Mouse (Mus musculus) stomach, embryonic 14.5 days (tissue): ENCODE data around the gene Mical3. TPM values are rescaled to one million over a fixed set of nuclear protein-coding genes. Genes with fewer than 3 reads are reported as not detected.

Experiments used
- ATAC-seq: fragments of 200-750 bp; cut with Nextera tagmentation; 2 replicates; pipeline ENCODE4 v1.8.0; 2017; ENCODE audit warnings: low read depth, moderate TSS enrichment; ENCODE audit not compliant: insufficient number of reproducible peaks, insufficient read depth, low FRiP score
- H3K27ac ChIP-seq: fragments of 300-500 bp; sonication (generic); 2 replicates; pipeline ENCODE4 v1.5.1; 2014; ENCODE audit warnings: mild to moderate bottlenecking, low read length, moderate library complexity, mixed read lengths
- H3K27me3 ChIP-seq: fragments of 300-500 bp; sonication (generic); 2 replicates; pipeline ENCODE4 v1.6.1; 2014; ENCODE audit warnings: low read length, control low read depth, mixed read lengths; ENCODE audit not compliant: control insufficient read depth, insufficient read depth
- H3K36me3 ChIP-seq: fragments of 300-500 bp; sonication (generic); 2 replicates; pipeline ENCODE4 v1.6.1; 2014; ENCODE audit warnings: mild to moderate bottlenecking, control low read depth, low read length, moderate library complexity, mixed read lengths; ENCODE audit not compliant: control insufficient read depth, insufficient read depth
- H3K4me1 ChIP-seq: fragments of 300-500 bp; sonication (generic); 2 replicates; pipeline ENCODE4 v1.6.1; 2014; ENCODE audit warnings: low read length, control low read depth, mixed read lengths; ENCODE audit not compliant: control insufficient read depth, insufficient read depth
- H3K4me2 ChIP-seq: fragments of 300-500 bp; sonication (generic); replicated peaks from 2 replicates; pipeline ENCODE4 v1.6.1; 2014; ENCODE audit warnings: low read depth, low read length, control low read depth
- H3K4me3 ChIP-seq: fragments of 300-500 bp; sonication (generic); 2 replicates; pipeline ENCODE4 v1.5.1; 2014; ENCODE audit warnings: low read depth, low read length, control low read depth
- H3K9ac ChIP-seq: fragments of 300-500 bp; sonication (generic); replicated peaks from 2 replicates; pipeline ENCODE4 v1.6.1; 2014; ENCODE audit warnings: low read depth, mild to moderate bottlenecking, control low read depth, low read length, moderate library complexity, mixed read lengths
- H3K9me3 ChIP-seq: fragments of 300-500 bp; sonication (generic); 2 replicates; pipeline ENCODE4 v1.6.1; 2016; ENCODE audit warnings: low read depth, low read length, control low read depth; ENCODE audit not compliant: control insufficient read depth
- WGBS: fragments of 180-500 bp; shearing (Covaris S2); extraction: QIAGEN DNeasy Blood & Tissue Kit; methylation state at CpG from one replicate; pipeline ENCODE4 v1.1.7; 2014; 5-methylcytosine and 5-hydroxymethylcytosine counted together
- polyA plus RNA-seq: library from polyadenylated mRNA; unstranded; fragments of >200 nt; fragmentation: Nextera tagmentation; extraction: Ambion mirVana; gene quantifications from 2 replicates; pipeline ENCODE4 v1.2.1, GENCODE M21; 2014

Mical3 gene
- polyA plus RNA-seq, 1 experiment from 2014 or later, result 24.8 TPM

GRCm38 (mm10) chr6:121069156-121069555, 61.6 kb downstream of the Mical3 start:
- Histone ChIP-seq H3K4me2 (no peak overlapping the region), H3K27ac (no peak overlapping the region), H3K27me3 (no peaks in the 10 kb centered on the region), H3K9me3 (no peaks in the 10 kb centered on the region), H3K4me3 (no peak overlapping the region), H3K4me1 (peaks cover 17% of the 10 kb centered on the region; the same call in 1 of the 2 replicates), H3K9ac (no peak overlapping the region), H3K36me3 (no peaks in the 10 kb centered on the region)
- no peak for ATAC-seq
- WGBS, result 75% methylated on average over 8 of the region's 8 CpGs

- Histone ChIP-seq H3K4me2 (no peak overlapping the region), H3K4me1 (peaks cover 17% of the 10 kb centered on the region; the same call in 1 of the 2 replicates), H3K9me3 (no peaks in the 10 kb centered on the region), H3K36me3 (no peaks in the 10 kb centered on the region), H3K27me3 (no peaks in the 10 kb centered on the region), H3K27ac (no peak overlapping the region), H3K4me3 (no peak overlapping the region), H3K9ac (no peak overlapping the region)
- WGBS, result 68% methylated on average over 7 of the region's 7 CpGs
- ATAC-seq, result no peak
Measured at GRCm38 (mm10) chr6:121068087-121068464, 62.7 kb downstream of the Mical3 start.

- no peak for ATAC-seq
- 54% methylated on average over 11 of the region's 11 CpGs for WGBS
- no peak overlapping the region for H3K4me2 ChIP-seq
- H3K9me3 ChIP-seq, result no peaks in the 10 kb centered on the region
- H3K4me3 ChIP-seq, result no peak overlapping the region
- peaks cover 17% of the 10 kb centered on the region; the same call in 1 of the 2 replicates for H3K4me1 ChIP-seq
- no peak overlapping the region for H3K27ac ChIP-seq
- no peaks in the 10 kb centered on the region for H3K27me3 ChIP-seq
- H3K36me3 ChIP-seq, result no peaks in the 10 kb centered on the region
- no peak overlapping the region for H3K9ac ChIP-seq
Measured at GRCm38 (mm10) chr6:121067426-121068086, 63.2 kb downstream of the Mical3 start.

- no peaks in the 10 kb centered on the region for H3K9me3 ChIP-seq
- H3K4me3 ChIP-seq, result no peak overlapping the region
- H3K4me2 ChIP-seq, result no peak overlapping the region
- no peak overlapping the region for H3K27ac ChIP-seq
- peaks cover 17% of the 10 kb centered on the region; the same call in 1 of the 2 replicates for H3K4me1 ChIP-seq
- WGBS, result 52% methylated on average over 6 of the region's 6 CpGs
- no peaks in the 10 kb centered on the region for H3K36me3 ChIP-seq
- ATAC-seq, result no peak
- no peaks in the 10 kb centered on the region for H3K27me3 ChIP-seq
- no peak overlapping the region; the same call in 1 of the 2 replicates for H3K9ac ChIP-seq
Measured at GRCm38 (mm10) chr6:121066761-121067160, 64.0 kb downstream of the Mical3 start.

GRCm38 (mm10) chr6:121064356-121065015, 66.3 kb downstream of the Mical3 start:
- no peaks in the 10 kb centered on the region for H3K27me3 ChIP-seq
- H3K4me1 ChIP-seq, result peaks cover 17% of the 10 kb centered on the region; the same call in 1 of the 2 replicates
- 28% methylated on average over 17 of the region's 17 CpGs for WGBS

GRCm38 (mm10) chr6:121063771-121064170, 67.0 kb downstream of the Mical3 start:
- Histone ChIP-seq H3K36me3 (no peaks in the 10 kb centered on the region), H3K4me3 (no peak overlapping the region), H3K4me2 (no peak overlapping the region; the same call in 1 of the 2 replicates), H3K27me3 (no peaks in the 10 kb centered on the region), H3K9me3 (no peaks in the 10 kb centered on the region), H3K27ac (peak overlapping the region; percentile 88; the same call in 1 of the 2 replicates), H3K9ac (no peak overlapping the region), H3K4me1 (peaks cover 17% of the 10 kb centered on the region; the same call in 1 of the 2 replicates)
- whole genome bisulfite sequencing, result 75% methylated on average over 8 of the region's 8 CpGs
- ATAC-seq, result no peak

More at GRCm38 (mm10) chr6:121064356-121065015, 66.3 kb downstream of the Mical3 start:
- peak overlapping the region; percentile 22 for H3K4me3 ChIP-seq
- H3K9ac ChIP-seq, result peak overlapping the region; percentile 21; the same call in 1 of the 2 replicates
- ATAC-seq, result peak; percentile 85
- no peaks in the 10 kb centered on the region for H3K36me3 ChIP-seq
- peak overlapping the region; percentile 38 for H3K4me2 ChIP-seq
- peak overlapping the region; percentile 88 for H3K27ac ChIP-seq
- H3K9me3 ChIP-seq, result no peaks in the 10 kb centered on the region

GRCm38 (mm10) chr6:121062891-121063408, 67.8 kb downstream of the Mical3 start:
- no peaks in the 10 kb centered on the region for H3K36me3 ChIP-seq
- no peak for ATAC-seq
- H3K27me3 ChIP-seq, result no peaks in the 10 kb centered on the region
- H3K9ac ChIP-seq, result no peak overlapping the region
- no peaks in the 10 kb centered on the region for H3K9me3 ChIP-seq
- 89% methylated on average over 17 of the region's 17 CpGs for WGBS
- H3K4me3 ChIP-seq, result no peak overlapping the region
- no peak overlapping the region for H3K27ac ChIP-seq
- peaks cover 15% of the 10 kb centered on the region; the same call in 1 of the 2 replicates for H3K4me1 ChIP-seq
- H3K4me2 ChIP-seq, result no peak overlapping the region

GRCm38 (mm10) chr6:121058039-121058438, 72.8 kb downstream of the Mical3 start:
- Histone ChIP-seq H3K4me3 (no peak overlapping the region), H3K27me3 (no peaks in the 10 kb centered on the region), H3K9me3 (no peaks in the 10 kb centered on the region), H3K9ac (no peak overlapping the region), H3K4me2 (no peak overlapping the region), H3K27ac (no peak overlapping the region), H3K36me3 (no peaks in the 10 kb centered on the region), H3K4me1 (peaks cover 3% of the 10 kb centered on the region; the same call in 1 of the 2 replicates)
- WGBS, result 85% methylated on average over 2 of the region's 2 CpGs
- ATAC-seq, result no peak
